Mouse (Mus musculus) myocyte (in vitro differentiated cells): ENCODE measurements at regions not wholly inside any gene's neighbourhood (a gene's known extent, or its start where the extent isn't known, plus 50 kb on each side); places are given as distances from the start of the nearest gene placed in this dataset.
"Not testable (repeated sequence)": the region's sequence is repeated elsewhere in the genome, so short reads cannot be mapped to it uniquely, and the experiment has no call there.

Experiments
- H3K27me3 ChIP-seq: one replicate; pipeline ENCODE4 v1.6.1; 2011; ENCODE audit not compliant: control insufficient read depth, insufficient read depth, insufficient read length
- H3K36me3 ChIP-seq: one replicate; pipeline ENCODE4 v1.6.1; 2011; ENCODE audit not compliant: control insufficient read depth, insufficient read depth
- H3K4me2 ChIP-seq: one replicate; pipeline ENCODE4 v1.6.1; 2011; ENCODE audit warnings: low read depth, control low read depth
- H3K4me3 ChIP-seq: one replicate; pipeline ENCODE4 v1.5.1; 2011; ENCODE audit warnings: mild to moderate bottlenecking, control low read depth, moderate library complexity
- H3K79me2 ChIP-seq: one replicate; pipeline ENCODE4 v1.6.1; 2011; ENCODE audit not compliant: control insufficient read depth, insufficient read depth
- H3ac ChIP-seq: one replicate; pipeline ENCODE4 v1.6.1; 2011; ENCODE audit not compliant: control insufficient read depth, insufficient read length
- CEBPB ChIP-seq: IDR thresholded peaks from 2 replicates; pipeline ENCODE4 v1.6.1; 2011; ENCODE audit warnings: mild to moderate bottlenecking, moderate library complexity; ENCODE audit not compliant: poor library complexity, insufficient read depth, severe bottlenecking
- E2F4 ChIP-seq: IDR thresholded peaks from one replicate; pipeline ENCODE4 v1.6.1; 2011; ENCODE audit warnings: mild to moderate bottlenecking, control low read depth, moderate library complexity; ENCODE audit not compliant: insufficient read depth
- MYOD1 ChIP-seq, 3 experiments: IDR thresholded peaks; one replicate each; pipeline ENCODE4 v1.6.1; 2011; ENCODE audit warnings: control low read depth in 2 of 3, low read depth in 2 of 3, mild to moderate bottlenecking in 2 of 3, moderate library complexity in 1 of 3; ENCODE audit not compliant: insufficient read length in 2 of 3, control insufficient read depth in 1 of 3
- MYOG ChIP-seq, 3 experiments: IDR thresholded peaks; one replicate each; pipeline ENCODE4 v1.6.1; 2011; ENCODE audit warnings: control low read depth in 2 of 3, low read depth in 2 of 3, mild to moderate bottlenecking in 2 of 3; ENCODE audit not compliant: insufficient read length in 2 of 3, control insufficient read depth in 1 of 3, insufficient read depth in 1 of 3
- POLR2AphosphoS2 ChIP-seq: IDR thresholded peaks from one replicate; pipeline ENCODE4 v1.6.1; 2011; ENCODE audit warnings: low read depth, control low read depth; ENCODE audit not compliant: insufficient read length
- SRF ChIP-seq: IDR thresholded peaks from one replicate; pipeline ENCODE4 v1.6.1; 2011; ENCODE audit warnings: low read depth; ENCODE audit not compliant: control insufficient read depth, insufficient read length
- TCF12 ChIP-seq: IDR thresholded peaks from one replicate; pipeline ENCODE4 v1.6.1; 2011; ENCODE audit warnings: mild to moderate bottlenecking, control low read depth; ENCODE audit not compliant: poor library complexity, insufficient read depth, severe bottlenecking
- USF1 ChIP-seq: IDR thresholded peaks from one replicate; pipeline ENCODE4 v1.6.1; 2011; ENCODE audit warnings: low read depth, mild to moderate bottlenecking, control low read depth, moderate library complexity

DNA sequence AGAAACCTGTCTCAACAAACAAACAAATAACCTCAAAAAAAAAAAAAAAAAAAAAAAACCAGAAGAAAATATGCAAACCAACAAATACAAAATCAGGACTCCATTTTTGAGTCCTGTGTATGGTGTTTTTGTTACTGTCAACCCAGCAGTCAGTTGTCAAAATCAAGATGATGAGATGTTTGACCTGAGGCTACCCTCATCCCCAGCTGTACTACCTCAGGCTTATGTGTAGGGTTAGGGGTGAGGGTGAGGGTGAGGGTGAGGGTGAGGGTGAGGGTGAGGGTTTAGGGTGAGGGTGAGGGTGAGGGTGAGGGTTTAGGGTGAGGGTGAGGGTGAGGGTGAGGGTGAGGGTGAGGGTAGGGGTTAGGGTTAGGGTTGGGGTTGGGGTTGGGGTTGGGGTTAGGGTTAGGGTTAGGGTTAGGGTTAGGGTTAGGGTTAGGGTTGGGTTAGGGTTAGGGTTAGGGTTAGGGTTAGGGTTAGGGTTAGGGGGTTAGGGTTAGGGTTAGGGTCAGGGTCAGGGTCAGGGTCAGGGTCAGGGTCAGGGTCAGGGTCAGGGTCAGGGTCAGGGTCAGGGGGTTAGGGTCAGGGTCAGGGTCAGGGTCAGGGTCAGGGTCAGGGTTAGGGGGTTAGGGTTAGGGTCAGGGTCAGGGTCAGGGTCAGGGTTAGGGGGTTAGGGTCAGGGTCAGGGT is 97.0 kb upstream of the Vmn2r87 start:
- not testable (repeated sequence) for H3K79me2 ChIP-seq, H3K4me2 ChIP-seq, H3K27me3 ChIP-seq, H3ac ChIP-seq, H3K4me3 ChIP-seq, H3K36me3 ChIP-seq

DNA sequence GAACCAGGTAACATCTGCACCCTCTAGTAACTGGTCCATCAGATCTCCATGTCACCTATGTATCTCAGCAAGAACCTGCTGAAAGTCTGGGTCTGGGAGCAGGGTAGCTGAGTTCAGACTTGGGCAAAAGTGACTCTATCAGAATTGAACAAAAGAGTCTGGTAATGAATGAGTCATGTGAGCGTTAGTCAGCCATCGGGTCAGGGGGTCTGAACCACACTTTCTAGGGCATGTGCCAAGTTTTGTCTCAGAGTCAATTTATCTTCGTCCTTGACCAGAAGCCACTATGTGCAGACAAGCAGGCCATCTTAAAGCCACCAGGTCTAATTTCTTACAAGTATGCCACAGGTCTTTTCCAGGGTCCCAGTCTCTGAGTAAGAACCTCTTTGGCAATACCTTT is 69.2 kb upstream of the Vmn2r87 start:
- not testable (repeated sequence) for H3K27me3 ChIP-seq, H3K79me2 ChIP-seq, H3ac ChIP-seq, H3K36me3 ChIP-seq, H3K4me3 ChIP-seq, H3K4me2 ChIP-seq
- TF ChIP-seq USF1: peak; percentile 42

DNA sequence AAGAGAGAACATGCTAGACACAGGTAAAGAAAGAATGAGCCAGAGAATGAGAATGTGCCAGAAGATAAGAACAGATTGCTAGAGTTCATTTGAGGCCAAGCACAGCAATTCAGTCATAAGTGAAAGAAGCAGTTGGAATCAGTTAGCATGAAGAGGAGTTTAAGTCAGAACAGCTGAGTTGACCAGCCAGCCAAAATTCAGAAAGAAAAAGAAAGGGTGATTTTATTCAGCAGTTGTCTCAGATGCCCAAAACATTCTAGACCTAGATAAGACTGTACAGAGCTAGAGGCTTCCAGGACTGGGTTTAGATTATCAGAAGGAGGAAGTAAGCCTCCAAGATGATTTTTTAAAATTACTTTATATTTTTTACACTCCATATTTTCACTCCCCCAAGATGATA is 51.4 kb upstream of the Vmn2r87 start:
- Histone ChIP-seq H3K27me3 (no peaks in the 10 kb centered on the region), H3K4me3 (no peak overlapping the region)

More for the DNA sequence above, 51.4 kb upstream of the Vmn2r87 start:
- TF ChIP-seq MYOD1 (IDR thresholded peaks at IDR 0.05; ENCODE audit: control insufficient read depth in 1 of 3, insufficient read length in 2 of 3, low read depth in 2 of 3): no peak
- TF ChIP-seq POLR2AphosphoS2: no peak
- no peak for TF ChIP-seq CEBPB
- TF ChIP-seq SRF: no peak
- TF ChIP-seq MYOG (IDR thresholded peaks at IDR 0.05; ENCODE audit: control insufficient read depth in 1 of 3, insufficient read depth in 1 of 3, insufficient read length in 2 of 3, low read depth in 2 of 3): no peak
- TF ChIP-seq E2F4: no peak
- TF ChIP-seq TCF12: no peak
- H3K79me2 ChIP-seq: peaks cover 14% of the 10 kb centered on the region
- no peaks in the 10 kb centered on the region for H3K36me3 ChIP-seq
- H3K4me2 ChIP-seq: no peak overlapping the region
- H3ac ChIP-seq: no peak overlapping the region
